Mouse (Mus musculus): Measurements from ENCODE around the gene Utp14b. TPM values are rescaled to one million over a fixed set of nuclear protein-coding genes. Genes with fewer than 3 reads are reported as not detected.

Gene Utp14b
- polyA plus RNA-seq, 1 experiment from 2014 or later, result 3.7 TPM

DNA sequence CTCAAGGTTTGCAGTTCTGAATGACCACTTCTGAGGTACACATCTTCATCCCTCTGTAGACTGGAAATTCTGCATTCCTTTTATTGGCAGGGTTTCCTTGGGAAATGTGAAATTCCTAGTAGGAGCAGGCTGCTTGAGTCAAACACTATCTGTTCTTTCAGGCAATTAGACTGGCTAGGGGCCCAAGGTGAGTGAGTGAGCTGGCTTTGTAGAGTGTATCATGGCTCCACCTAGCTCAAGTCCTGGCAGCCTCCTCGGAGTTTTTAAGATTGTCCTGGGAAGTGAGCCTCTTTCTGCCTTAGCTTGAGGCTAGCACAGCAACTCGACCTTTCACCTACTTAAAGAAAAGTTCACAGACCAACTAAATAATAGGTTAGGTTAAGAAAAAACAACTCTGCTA lies 1.4 kb upstream of the Utp14b start:
- H3K9me3 ChIP-seq (replicated peaks), result no peaks in the 10 kb centered on the region
- H3K4me2 ChIP-seq, result no peak overlapping the region
- H3K4me1 ChIP-seq, result peaks cover 33% of the 10 kb centered on the region
- no peaks in the 10 kb centered on the region for H3K36me3 ChIP-seq
- H3K27ac ChIP-seq, result peak overlapping the region; percentile 49; the same call in 1 of the 2 replicates
- no peaks in the 10 kb centered on the region for H3K27me3 ChIP-seq
- no peak for ATAC-seq (replicated peaks; ENCODE audit: low FRiP score)
- no peak overlapping the region for H3K9ac ChIP-seq
- WGBS, result 16% methylated on average over 2 of the region's 2 CpGs
- no peak overlapping the region for H3K4me3 ChIP-seq (replicated peaks)

DNA sequence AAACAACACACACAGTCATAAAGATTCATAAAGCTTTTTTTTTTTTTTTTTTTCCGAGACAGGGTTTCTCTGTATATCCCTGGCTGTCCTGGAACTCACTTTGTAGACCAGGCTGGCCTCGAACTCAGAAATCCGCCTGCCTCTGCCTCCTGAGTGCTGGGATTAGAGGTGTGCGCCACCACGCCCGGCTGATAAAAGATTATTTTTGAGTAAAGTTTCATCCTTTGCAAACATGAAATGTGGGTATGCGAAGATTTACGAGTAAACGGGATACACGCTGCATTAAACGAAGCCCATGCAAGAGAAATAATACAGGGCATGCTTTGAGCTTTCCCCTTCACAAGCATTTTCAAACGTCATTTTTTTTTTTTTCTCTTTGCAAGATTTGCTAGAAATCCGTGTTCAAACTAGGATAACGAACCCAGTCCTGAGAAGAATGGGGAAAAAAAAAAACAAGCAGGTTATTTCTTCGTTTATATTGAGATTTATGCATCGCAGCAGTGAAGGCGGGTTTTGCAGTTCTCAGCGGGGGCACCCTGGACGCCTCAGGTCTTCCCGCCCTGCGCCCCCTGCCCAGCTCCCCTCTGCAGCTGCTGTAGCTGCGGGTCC lies 713 bp upstream of the Utp14b start:
- H3K27ac ChIP-seq, result peak overlapping the region; percentile 97; the same call in 1 of the 2 replicates
- peak overlapping the region; percentile 96 for H3K4me3 ChIP-seq (replicated peaks)
- H3K4me1 ChIP-seq, result peaks cover 32% of the 10 kb centered on the region
- H3K36me3 ChIP-seq, result no peaks in the 10 kb centered on the region
- ATAC-seq (replicated peaks; ENCODE audit: low FRiP score), result no peak
- WGBS, result 30% methylated on average over 22 of the region's 22 CpGs
- peak overlapping the region; percentile 41; the same call in 1 of the 2 replicates for H3K9ac ChIP-seq
- no peaks in the 10 kb centered on the region for H3K27me3 ChIP-seq
- peak overlapping the region; percentile 74 for H3K4me2 ChIP-seq
- H3K9me3 ChIP-seq (replicated peaks), result no peaks in the 10 kb centered on the region

DNA sequence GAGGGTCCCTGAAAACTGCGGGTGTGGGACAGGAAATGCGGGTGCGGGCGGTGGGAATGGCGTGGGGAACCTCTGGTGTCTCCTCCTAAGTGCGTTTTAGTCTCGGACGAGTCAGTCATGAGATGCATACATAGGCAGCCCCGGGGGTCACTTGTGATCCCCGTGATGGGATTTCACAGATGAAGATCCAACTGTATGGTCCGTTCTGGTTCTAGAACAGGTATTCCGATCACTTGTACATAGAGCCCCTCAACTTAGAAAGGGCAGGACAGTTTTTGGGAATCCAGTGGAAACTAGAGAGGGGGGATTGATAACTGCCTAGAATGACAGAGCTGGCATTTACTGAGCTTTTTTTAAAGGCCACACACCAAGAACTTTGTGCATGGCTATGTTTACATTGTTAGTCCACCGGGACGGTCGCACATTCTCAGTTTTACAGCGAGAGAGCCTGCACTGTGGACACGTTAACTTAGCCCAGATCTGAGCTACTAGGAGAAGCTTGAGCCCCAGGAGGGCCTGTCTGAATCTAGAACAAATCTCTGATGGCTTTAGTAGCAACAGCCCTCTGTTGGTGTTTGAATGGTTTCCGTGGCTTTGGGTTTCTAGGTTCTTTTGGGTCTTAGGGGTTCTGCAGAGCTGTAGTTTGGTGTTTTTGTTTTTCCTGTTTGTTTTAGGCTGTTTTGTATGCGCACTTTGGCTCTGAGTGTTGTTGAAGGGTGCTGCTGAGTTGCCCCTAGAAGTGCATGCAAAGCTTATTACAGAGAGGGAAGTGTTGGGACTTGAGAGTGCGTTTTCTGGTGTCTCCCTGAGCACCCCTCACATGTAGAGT lies 817 bp downstream of the Utp14b start:
- H3K36me3 ChIP-seq, result no peaks in the 10 kb centered on the region
- no peaks in the 10 kb centered on the region for H3K9me3 ChIP-seq (replicated peaks)
- WGBS, result under 1% methylated on average over 20 of the region's 20 CpGs
- peak overlapping the region; percentile 74 for H3K4me2 ChIP-seq
- H3K27me3 ChIP-seq, result no peaks in the 10 kb centered on the region
- H3K4me3 ChIP-seq (replicated peaks), result peak overlapping the region; percentile 96
- H3K4me1 ChIP-seq, result peaks cover 32% of the 10 kb centered on the region
- H3K9ac ChIP-seq, result peak overlapping the region; percentile 95
- 0 out of 2 replicates have a peak, but pooled peaks have one; percentile 0 for ATAC-seq (replicated peaks; ENCODE audit: low FRiP score)
- H3K27ac ChIP-seq, result peak overlapping the region; percentile 97

DNA sequence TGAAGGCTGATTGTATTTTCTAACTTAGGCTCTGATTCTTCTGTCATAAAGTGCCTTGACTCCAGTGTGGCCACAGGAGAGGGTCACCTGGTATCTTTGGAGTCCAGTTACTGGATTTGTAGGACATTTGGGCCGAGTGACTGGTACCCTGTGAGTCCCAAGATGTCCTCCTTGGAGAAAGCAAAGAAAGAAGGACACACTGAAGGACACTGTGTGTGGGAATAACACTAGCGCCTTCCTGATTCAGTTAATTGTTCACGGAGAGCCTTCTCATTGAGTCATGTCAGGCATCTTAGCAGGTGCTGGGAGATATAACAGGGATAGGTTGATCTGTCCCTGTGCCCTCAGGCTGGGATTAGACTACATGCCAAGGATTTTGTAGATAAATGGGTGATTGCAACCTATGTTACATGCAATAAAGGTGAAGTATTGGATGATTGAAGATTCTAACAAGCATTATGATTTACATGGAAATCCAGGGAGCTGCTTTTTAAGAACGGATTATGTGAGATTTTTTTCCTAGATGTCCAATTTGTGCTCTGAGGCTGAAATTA lies 1.5 kb downstream of the Utp14b start:
- Histone ChIP-seq H3K27ac (peak overlapping the region; percentile 97; the same call in 1 of the 2 replicates), H3K36me3 (peaks cover 6% of the 10 kb centered on the region), H3K4me1 (peaks cover 32% of the 10 kb centered on the region), H3K4me3 (replicated peaks) (peak overlapping the region; percentile 96), H3K27me3 (no peaks in the 10 kb centered on the region), H3K9ac (peak overlapping the region; percentile 95), H3K9me3 (replicated peaks) (no peaks in the 10 kb centered on the region), H3K4me2 (peak overlapping the region; percentile 74)
- ATAC-seq (replicated peaks; ENCODE audit: low FRiP score), result no peak
- 27% methylated on average over 4 of the region's 4 CpGs for WGBS

DNA sequence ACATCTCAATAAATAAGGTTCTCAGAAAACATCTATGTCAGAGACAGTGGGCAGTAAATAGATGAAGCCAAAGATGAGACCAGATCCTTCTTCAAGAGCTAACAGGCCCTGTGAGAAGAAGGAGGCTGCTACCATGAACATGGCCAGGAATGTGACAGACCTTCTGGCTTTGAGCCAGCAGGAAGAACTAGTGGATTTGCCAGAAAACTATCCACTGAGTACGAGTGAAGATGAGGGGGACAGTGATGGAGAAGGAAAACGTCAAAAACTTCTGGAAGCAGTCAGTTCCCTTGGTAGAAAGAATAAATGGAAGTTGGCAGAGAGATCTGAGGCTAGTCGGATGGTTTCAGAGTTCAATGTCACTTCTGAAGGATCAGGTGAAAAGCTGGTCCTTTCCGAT lies 6.5 kb downstream of the Utp14b start:
- Histone ChIP-seq H3K4me3 (replicated peaks) (no peak overlapping the region), H3K9ac (no peak overlapping the region), H3K4me1 (peaks cover 21% of the 10 kb centered on the region), H3K27me3 (no peaks in the 10 kb centered on the region), H3K27ac (no peak overlapping the region), H3K9me3 (replicated peaks) (no peaks in the 10 kb centered on the region), H3K4me2 (no peak overlapping the region), H3K36me3 (peaks cover 53% of the 10 kb centered on the region)
- no peak for ATAC-seq (replicated peaks; ENCODE audit: low FRiP score)
- WGBS, result 82% methylated on average over 4 of the region's 4 CpGs

DNA sequence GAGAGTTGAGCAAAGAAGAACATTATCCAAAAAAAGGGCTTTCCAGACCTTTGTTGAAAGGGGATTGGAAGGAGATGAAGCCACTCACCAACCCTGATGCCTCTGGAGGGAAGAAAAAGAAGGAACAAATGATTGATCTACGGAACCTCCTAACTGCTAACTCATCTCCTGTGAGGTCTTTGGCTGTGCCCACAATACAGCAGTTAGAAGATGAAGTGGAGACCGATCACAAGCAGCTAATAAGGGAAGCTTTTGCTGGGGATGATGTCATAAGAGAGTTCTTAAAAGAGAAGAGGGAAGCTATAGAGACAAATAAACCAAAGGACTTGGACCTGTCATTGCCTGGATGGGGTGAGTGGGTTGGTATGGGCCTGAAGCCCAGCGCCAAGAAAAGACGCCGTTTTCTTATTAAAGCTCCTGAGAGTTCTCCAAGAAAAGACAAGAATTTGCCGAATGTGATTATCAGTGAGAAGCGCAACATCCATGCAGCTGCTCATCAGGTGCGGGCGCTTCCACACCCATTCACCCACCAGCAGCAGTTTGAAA lies 8.2 kb downstream of the Utp14b start:
- no peak for ATAC-seq (replicated peaks; ENCODE audit: low FRiP score)
- Histone ChIP-seq H3K4me3 (replicated peaks) (no peak overlapping the region), H3K9me3 (replicated peaks) (no peaks in the 10 kb centered on the region), H3K27me3 (no peaks in the 10 kb centered on the region), H3K4me1 (peaks cover 6% of the 10 kb centered on the region), H3K27ac (no peak overlapping the region), H3K36me3 (peaks cover 60% of the 10 kb centered on the region), H3K4me2 (no peak overlapping the region), H3K9ac (no peak overlapping the region)
- 95% methylated on average over 9 of the region's 9 CpGs for WGBS

DNA sequence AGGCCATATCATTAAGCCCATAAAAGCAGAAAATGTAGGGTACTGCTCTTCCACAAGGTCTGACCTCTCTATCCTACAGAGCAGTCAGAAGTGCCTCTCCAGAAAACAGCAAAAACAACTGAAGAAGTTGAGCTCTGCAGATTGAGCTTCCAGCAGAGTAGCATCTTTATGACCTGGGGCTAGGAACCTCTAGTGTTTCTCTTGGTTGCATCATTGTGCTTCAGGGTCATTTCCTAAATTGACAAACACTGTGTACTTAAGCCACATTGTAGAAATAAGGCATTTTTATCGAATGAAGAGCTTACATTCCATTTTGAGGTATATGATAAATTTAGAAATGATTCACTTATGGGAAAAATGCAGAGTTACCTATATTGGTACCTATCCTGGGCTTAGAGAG lies 8.7 kb downstream of the Utp14b start:
- Histone ChIP-seq H3K4me1 (peaks cover under 1% of the 10 kb centered on the region; the same call in 1 of the 2 replicates), H3K9me3 (replicated peaks) (no peaks in the 10 kb centered on the region), H3K9ac (no peak overlapping the region), H3K27ac (no peak overlapping the region), H3K4me3 (replicated peaks) (no peak overlapping the region), H3K36me3 (peaks cover 60% of the 10 kb centered on the region), H3K4me2 (no peak overlapping the region), H3K27me3 (no peaks in the 10 kb centered on the region)
- no peak for ATAC-seq (replicated peaks; ENCODE audit: low FRiP score)
- 91% methylated on average over 1 of the region's 1 CpGs for WGBS

DNA sequence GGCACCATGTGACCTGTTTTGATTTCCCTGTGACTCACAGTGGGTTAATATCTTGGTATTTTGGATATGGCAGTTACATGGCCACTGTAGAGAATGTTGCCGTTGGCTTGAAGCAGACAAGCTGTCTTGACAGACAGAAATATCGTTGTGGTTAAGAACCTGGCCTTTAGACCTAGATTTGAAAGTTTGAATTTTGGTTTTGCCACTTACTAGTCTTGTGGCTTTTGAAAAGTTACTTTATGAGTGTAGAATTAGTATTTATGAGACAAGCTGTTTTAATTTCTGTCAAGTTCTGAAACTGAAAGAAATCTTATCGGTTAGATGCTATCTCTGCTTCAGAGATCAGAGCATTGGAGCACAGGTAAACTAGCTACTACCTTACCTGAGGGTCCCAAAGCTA lies 24.5 kb downstream of the Utp14b start:
- Histone ChIP-seq H3K9ac (no peak overlapping the region), H3K27ac (no peak overlapping the region), H3K27me3 (no peaks in the 10 kb centered on the region), H3K4me1 (no peaks in the 10 kb centered on the region), H3K4me2 (no peak overlapping the region), H3K9me3 (replicated peaks) (no peaks in the 10 kb centered on the region), H3K4me3 (replicated peaks) (no peak overlapping the region), H3K36me3 (peaks cover 17% of the 10 kb centered on the region; the same call in 1 of the 2 replicates)
- 81% methylated on average over 3 of the region's 3 CpGs for WGBS
- no peak for ATAC-seq (replicated peaks; ENCODE audit: low FRiP score)

DNA sequence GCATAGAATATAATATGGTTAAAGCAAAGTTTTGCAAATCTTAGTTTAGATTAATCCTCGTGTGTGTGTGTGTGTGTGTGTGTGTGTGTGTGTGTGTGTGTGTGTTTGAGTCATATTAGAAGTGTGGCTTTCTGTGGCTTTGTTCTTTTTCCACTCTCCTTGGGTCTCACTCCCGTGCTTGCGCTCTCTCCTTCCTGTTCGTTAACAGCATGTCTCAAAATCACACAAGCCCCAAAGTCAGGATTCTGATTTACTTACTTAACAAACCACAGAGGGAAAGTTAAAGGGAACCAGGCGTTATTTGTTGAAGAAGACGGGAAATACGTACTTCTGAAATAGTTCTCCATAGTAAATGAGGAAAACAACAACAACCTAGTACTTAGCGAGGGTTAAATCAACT lies 26.3 kb downstream of the Utp14b start:
- no peak for ATAC-seq (replicated peaks; ENCODE audit: low FRiP score)
- Histone ChIP-seq H3K9ac (no peak overlapping the region), H3K27me3 (no peaks in the 10 kb centered on the region), H3K36me3 (peaks cover 19% of the 10 kb centered on the region; the same call in 1 of the 2 replicates), H3K4me2 (no peak overlapping the region), H3K9me3 (replicated peaks) (no peaks in the 10 kb centered on the region), H3K27ac (no peak overlapping the region), H3K4me3 (replicated peaks) (no peak overlapping the region), H3K4me1 (no peaks in the 10 kb centered on the region)
- WGBS, result 82% methylated on average over 8 of the region's 8 CpGs

DNA sequence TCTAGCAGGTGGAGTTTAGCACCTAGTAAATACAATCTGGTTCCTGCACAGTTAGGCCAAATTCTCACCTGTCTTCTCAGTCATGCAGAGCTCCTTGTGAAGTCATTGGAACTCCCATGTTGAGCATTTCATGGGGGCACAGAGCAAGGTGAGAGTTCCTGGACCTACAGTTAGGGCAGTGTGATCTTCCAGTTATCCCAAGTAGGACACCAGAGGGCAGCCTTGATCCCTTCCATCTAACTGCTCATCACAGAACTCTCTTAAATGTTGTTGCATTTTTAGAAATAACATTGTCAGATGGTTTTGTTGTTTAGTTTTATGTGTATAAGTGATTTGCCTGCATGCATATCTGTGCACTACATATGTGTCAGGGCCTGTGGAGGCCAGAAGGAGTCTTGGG lies 29.0 kb downstream of the Utp14b start:
- Histone ChIP-seq H3K4me2 (no peak overlapping the region), H3K9ac (no peak overlapping the region), H3K27me3 (no peaks in the 10 kb centered on the region), H3K9me3 (replicated peaks) (no peaks in the 10 kb centered on the region), H3K27ac (no peak overlapping the region), H3K36me3 (peaks cover 38% of the 10 kb centered on the region), H3K4me1 (no peaks in the 10 kb centered on the region), H3K4me3 (replicated peaks) (no peak overlapping the region)
- 0 out of 2 replicates have a peak, but pooled peaks have one; percentile 40 for ATAC-seq (replicated peaks; ENCODE audit: low FRiP score)

DNA sequence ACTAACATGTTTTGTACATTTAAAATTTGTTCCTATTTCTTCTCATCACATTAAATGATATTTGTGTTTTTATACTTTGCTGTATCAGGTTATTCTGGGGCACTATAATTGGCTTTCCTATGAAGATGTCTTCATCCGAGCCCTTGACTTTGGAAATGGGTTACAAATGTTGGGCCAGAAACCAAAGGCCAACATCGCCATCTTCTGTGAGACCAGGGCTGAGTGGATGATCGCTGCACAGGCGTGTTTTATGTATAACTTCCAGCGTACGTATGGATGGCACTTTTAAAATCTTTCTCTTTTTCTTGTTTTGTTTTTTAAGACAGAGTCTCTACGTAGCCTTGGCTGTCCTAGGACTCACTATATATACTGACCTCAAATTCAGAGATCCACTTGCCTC lies 30.3 kb downstream of the Utp14b start:
- H3K4me1 ChIP-seq, result no peaks in the 10 kb centered on the region
- no peaks in the 10 kb centered on the region for H3K27me3 ChIP-seq
- H3K36me3 ChIP-seq, result peaks cover 40% of the 10 kb centered on the region
- H3K9me3 ChIP-seq (replicated peaks), result no peaks in the 10 kb centered on the region
- WGBS, result 89% methylated on average over 7 of the region's 7 CpGs
- no peak overlapping the region for H3K27ac ChIP-seq
- no peak overlapping the region for H3K4me3 ChIP-seq (replicated peaks)
- no peak overlapping the region for H3K9ac ChIP-seq
- H3K4me2 ChIP-seq, result no peak overlapping the region
- ATAC-seq (replicated peaks; ENCODE audit: low FRiP score), result no peak

Data from kidney, embryonic 15.5 days (tissue).